Mouse (Mus musculus): ENCODE results near the gene Tal1.

Gene Tal1

DNA sequence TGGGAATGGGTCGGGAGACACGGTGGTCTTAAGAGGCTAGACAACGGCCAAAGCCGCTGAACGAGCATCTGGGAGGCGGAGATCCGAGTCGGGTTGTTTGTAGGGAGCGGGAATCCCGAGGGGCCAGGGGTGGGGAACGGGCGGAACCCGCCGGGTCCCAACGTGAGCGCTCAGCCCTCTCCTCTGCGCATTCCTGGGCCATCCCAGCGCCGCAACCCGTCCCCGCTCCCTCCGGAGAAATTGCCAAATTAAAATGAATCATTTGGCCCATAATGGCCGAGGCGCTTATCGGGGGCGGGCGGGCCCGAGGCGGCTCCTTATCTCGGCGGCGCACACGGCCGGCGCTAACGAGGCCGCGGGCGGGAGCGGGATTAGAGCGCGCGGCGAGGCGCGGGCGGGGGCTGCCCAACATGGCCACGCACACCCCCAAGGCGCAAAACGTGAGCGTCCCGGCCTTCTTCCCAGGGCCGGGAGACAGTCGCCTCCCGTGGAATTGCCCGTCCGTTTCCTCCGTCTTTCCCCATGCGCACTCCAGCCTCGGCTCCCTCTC lies at the start of gene Tal1:
Gene Tal1 (plus strand): TSS at position 56 of the 550 bp plus-strand sequence.
- DNase-seq: peak in 1 of 2 experiments; percentile 20

DNA sequence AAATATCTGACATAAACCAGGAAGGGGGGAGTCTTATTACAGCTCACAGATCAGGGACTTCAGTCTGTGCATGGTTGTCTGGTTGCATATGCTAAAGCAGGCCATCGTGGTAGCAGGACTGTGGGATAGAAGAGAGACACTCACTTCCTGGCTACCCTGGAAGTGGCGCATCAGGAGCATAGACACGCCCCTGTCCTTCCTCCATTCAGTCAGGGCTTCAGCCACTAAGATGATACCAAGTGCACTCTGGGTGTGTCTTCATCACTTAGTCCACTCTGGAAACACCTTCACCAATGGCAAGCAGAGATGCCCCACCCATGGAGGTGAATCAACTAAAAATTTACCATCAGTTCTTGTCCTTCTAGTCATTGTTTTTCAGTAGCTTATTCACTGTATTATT lies 42.0 kb upstream of the Tal1 start:
- no peak for DNase-seq

DNA sequence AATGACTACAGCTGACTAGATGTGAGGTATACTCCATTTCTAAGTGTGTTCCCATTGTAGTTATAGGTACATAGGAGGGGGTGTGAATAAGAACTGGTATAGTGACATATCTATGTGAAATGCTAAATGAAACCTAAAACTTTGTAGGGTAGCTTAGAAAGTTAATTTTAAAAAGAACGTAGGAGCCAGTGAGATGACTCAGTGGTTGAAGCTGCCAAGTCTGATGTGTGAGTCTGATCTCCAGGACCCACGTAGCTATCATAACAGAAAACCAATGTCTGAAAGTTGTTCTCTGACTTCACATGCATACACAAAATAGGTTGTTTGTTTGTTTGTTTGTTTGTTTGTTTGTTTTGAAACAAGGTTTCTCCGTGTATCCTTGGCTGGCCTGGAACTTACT lies 36.2 kb upstream of the Tal1 start:
- DNase-seq: no peak

DNA sequence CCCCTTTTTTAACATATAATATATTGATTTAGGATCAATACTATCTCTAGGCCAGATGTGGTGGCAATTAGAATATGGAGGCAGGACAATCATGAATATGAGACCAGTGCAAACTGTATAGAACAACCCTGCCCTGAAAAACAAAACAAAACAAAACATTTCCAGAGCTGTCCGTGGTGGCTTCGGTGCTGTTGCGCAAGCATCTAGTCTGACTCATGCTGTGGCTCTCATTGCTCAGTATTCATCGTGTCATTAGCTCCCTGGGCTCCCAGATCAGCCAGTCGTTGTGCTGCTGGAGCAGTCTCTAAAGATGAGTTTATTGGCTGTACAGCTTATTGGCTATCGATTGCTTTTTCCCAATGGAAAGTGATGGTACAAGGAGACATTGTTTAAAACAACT lies 21.2 kb upstream of the Tal1 start:
- DNase-seq: no peak

DNA sequence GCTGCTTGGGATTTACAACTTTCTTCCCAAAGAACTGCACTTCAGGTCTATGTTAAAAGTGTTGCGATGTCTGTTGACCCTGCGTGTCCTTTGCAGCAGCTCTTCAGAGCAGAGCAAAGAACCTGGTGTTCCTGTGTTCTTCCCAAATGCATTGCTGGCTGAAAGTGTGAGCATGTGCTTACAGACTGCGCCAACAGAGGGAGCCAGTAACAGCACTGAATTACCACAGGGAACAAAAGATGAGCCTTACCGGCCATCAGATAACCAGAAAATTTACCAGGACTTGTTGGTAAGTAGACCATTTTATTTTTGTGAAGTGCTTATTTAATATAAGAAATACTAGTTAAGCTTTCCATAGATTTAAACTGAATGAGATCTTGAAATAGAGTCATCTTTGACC lies 18.0 kb upstream of the Tal1 start:
- DNase-seq: peak; percentile 37 to 72

DNA sequence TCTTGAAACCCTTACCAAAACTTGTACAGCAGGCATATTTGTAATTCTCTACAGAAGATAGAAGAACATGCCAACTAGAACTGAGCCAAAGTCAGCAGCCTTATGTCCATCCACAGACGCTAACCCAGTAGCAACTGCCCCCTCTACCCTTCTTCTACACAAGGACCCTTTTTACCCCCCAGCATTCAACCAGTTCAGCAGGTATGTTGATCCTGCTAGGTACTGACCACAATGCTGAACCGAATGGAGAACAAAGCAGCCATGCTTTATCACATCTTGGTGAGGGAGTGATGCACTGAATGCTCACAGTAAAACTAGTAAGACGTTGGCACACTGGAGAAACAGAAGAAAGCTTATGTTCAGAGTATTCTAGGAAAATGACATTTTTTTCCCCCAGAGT lies 10.6 kb upstream of the Tal1 start:
- no peak for DNase-seq

DNA sequence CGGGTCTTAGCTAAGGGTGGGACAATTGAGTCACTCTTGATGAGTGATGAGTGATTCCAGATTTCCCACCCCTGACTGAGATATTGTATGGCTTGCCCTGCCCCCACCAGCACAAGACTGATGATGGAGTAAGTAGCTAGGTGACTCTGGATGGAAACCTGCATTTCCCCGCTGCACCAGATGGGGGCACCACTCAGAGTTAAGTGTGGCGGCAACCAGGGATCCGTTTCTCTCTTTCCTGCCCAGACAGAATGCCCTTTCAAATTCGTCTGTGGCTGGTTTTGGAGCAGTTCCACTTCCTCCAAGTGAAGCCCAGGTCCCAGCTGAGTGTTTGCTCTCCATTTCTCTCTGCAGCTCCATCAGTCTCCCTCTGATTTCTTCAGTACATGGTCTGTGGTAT lies 8.5 kb upstream of the Tal1 start:
- peak; percentile 59 to 82 for DNase-seq

DNA sequence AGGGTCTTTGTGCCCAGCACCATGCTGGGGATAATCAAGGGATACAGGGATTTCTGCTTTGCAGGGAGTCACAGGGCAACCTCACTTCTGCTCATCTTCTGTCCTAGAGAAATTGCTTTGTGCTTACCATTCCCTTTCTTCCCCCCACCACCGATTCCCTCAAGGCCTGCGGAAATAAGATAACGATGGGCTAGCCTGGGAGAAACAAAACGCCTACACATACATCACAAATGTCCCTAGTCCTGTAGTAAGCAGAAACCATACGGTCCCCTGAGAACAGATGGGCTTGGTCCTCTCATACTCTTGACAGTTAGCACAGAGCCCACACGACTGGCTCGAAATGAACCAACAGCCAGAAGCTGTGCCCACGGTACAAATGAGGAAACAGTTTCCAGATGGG lies 8.0 kb upstream of the Tal1 start:
- DNase-seq: no peak

DNA sequence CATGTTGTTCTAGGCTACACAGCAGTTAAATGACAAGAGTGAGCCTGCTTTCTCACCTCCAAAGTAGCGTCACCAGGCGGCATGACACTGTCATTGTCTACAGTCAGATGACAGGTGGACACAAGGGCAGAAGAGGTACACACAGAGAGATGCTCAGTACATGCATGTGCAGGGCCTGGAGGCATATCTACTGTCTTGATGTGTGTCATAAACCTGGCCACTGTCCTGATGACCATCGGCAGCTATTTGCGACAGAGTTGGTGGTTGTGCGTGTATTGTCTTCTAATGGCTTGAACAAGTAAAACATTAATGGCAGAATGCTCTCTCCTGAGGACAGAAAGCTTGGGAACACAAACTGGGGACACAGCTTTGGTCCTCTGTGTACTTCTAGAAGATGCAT lies 5.0 kb upstream of the Tal1 start:
- no peak for DNase-seq

DNA sequence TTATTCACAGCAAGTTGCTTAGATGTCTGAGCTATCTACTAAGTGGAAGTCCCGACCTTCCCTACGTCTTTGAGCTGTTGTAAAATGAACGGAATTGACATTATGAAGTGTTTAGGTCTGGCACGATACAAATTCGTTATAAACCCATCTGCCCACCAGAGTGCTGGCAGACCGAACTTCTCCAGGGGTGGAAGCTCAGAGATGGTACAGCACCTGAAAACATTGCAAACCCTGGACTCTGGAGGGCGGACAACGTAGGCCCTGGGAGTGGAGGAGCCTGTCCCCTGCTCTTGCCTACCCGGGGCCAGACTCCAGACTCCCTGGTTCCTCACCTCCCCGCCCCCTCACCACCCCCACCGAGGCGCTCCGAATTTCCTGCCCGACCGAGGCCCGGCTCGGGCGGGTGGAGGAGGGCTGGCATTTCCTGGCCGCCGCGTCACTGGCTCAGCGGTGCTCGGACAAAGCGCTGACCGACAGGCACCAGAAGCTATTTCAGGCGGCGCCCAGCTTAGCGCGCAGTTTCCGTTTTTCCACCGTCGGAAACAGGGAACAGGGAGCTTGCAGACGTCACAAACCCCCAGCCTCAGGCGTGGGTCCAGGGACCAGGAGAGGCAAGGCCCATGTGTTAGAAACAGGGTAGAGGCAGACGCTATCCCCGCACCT lies 3.8 kb upstream of the Tal1 start:
- DNase-seq: peak; percentile 71 to 72

DNA sequence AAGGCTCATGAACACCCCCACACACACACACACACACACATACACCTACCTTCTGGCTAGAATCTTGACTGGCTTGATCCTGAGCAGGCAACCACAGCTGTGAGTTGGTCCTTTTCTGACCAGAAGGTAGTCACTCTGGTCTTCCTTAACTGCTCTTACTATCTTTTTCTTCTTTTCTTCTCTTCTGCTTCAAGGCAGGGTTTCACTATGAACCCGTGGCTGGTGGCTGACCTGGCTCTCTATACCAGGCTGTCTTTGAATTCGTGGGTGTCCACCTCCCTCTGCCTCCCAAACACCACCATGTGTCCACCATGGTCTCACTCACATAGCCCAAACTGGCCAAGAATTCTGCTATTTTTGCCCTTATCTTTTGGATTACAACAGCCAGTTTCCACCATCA lies 1.2 kb upstream of the Tal1 start:
- DNase-seq: no peak

DNA sequence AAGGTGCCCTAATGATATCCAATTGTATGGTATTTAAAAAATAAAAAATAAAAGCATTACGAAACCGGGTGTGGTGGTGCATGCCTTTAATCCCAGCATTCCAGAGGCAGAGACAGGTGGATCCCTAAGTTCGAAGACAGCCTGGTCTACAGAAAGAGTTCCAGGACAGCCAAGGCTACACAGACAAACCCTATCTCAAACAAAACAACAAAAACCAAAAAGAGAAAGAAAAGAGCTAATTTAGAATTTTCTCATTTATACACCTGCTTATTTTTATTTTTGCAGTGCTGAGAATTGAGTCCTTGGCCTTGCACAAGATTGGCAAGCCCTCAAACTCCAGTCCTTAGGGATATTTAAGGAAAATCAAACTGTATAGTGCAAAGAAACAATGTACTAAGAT lies 535 bp upstream of the Tal1 start:
- no peak for DNase-seq

DNA sequence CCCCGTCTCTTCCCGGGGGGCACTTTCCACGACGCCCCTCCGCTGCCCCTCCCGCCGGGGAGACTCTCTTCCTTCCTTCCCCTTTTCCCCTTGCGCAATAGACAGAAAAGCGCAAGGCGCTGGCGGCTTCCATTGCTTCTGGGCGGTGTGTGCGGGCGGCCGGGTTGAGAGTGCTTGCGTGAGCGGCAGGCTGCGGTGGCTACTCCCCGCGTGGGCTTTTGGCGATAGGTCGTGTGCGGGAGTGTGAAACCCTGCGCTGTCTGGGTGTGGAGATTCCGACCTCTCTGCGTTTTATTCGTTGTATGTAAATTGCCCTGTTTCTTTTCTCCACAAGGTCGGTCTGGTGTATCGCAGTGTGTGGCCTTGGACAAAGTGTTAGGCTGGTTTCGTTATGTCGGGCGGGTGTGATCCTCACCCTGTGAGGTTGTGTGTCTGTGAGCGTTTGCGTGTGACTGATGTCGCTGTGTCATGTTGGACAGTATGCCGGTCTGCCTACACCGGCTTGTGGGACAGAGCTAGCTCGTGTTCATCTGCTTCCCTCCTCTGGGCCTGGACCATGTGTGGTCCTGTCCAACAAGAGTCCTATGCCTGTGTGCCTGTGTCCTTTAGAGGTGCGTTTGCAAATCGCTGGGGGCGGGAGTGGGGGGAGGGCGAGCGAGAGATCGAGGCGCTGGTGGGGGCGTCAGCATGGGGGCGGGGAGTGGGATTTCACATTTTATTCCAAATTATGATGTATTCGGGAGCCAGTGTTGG lies 871 bp downstream of the Tal1 start:
- DNase-seq: peak; percentile 48 to 56

DNA sequence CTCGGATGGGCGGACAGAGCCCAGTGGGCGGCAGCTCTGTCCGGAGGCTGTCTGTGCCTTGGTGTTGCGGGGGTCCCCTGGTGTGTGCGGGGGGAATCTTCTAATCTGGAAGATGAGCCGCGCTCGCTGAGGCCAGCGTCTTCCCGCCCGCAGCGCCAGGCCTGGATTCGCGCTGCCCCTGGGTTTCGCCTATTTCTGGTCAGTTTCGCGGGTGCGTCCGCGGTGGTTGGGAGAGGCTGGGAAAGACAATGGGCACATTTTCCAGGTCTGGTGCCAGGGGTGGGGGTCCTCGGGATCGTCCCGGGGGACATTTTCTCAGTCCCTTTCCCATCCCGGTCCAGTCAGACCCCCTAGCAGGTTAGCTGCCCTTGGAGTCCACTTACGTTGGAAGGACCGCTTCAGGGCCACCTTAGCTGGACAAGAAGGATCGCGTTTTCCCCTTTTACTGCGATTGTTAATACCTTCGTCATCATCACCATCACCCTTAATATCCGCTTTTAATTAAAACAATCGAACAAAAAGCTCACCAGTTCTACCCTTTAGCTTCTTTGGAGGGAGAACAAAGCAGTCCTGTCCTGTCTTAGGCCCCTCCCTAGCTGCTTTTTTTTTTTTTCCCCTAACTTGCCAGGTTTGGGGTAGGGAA lies 1.6 kb downstream of the Tal1 start:
- peak in 1 of 2 experiments; percentile 17 for DNase-seq

DNA sequence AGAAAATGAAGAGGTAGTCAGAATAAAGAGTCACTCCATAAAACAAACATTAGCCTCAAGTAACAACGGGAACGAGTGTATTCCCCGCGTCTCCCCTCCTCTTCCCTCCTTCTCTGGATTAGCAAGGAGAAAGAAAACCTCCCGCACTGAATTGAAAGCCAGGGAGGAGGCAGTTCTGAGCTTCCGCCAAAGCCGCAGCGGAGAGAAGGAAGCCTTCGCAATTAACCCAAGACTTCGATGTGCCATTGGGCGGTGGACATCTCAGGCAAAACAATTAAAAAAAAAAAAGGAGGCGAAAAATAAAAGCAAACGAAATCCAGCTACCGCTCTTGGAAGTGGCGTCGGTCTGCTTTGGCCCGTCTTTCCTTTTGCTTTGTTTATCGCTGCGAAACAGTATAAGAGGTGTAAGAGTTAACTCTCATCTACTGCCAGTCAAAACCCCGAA lies 2.1 kb downstream of the Tal1 start:
- peak in 1 of 2 experiments; percentile 28 for DNase-seq

DNA sequence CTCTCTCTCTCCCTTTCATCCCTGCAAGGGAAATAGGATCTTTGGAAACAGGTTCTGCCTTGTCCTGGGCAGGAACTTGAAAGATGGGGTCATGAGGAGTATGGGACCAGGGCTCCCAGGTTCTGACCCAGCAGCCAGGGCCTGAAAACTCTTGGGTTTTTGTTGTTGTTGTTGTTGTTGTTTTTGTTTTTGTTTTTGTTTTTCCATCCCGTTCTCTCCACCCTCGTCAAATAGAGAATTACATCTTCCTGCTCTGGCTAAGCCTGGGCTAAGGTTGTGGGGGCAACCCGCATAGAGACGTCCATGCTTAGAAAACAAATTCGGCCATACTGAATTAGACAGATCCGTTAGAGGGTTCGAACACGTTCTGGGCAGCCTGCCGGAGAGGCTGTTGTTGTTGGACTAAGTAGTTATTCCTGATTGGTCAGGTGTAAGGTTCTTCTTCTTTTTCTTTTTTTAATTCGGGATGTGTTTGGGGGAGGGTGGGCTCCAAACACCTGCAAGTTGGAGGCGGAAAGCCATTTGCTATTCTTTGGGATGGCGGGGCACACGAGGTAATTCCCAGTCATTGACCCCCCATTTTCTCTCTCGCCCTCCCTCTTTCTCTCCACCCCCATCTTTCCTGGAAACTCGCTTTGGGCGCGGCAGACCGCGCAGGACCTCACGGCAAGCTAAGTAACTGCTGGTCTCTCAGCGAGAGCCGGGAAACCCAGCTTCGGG lies 2.8 kb downstream of the Tal1 start:
- no peak for DNase-seq

DNA sequence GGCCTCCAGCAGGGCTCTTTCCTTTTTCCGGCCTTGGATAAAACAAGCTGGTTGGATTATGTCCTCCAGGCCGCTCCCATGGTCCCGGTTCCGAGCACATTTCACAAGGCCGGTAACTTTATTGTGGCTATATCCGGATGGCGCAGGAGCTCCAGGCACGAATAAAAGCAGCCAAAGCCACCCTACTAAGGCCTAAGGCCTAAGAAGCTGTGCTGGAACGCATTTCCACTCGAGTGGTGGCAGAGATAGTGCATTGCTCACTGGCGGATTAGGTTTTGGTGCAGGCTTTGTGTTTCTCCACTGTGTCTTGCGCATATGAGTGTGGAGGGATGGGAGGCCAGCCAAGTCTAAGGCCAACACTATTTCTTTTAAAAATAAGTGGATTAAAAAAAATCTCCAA lies 3.6 kb downstream of the Tal1 start:
- DNase-seq: peak in 1 of 2 experiments; percentile 23

DNA sequence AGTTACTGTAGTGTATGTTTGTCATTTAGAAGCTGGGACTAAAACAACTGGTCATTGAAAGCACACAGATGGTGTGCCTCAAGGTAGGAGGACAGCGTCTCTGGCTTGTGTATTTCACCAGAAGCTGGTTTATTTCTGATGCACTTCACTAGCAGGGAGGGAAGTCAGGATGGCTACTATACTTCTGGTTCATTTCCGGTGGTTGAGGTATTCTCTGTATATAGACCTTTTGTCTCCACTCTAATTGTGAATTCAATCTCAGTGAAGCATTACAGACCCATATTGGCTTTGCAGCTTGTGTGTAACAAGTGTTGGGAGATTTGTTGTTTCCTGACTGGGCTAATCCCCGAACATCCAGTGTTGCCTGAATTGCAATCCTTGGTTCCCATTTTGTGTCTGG lies 4.5 kb downstream of the Tal1 start:
- no peak for DNase-seq

DNA sequence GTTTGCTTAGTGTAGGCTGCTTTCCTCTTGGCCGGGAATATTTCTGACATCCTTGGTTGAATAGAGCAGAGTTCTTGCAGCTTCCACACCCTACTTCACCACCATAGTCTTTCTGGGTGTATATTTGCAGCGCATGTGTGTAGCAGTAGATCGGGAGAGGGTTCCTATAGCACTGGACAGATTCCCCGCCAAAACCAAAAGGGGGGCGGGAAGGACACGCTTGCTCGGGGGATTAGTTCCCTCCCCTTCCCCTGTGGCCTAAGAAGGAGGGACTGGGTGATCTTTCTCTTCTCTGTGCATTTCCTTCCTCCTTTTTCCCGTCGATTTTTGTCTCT lies 6.3 kb downstream of the Tal1 start:
- DNase-seq: no peak

DNA sequence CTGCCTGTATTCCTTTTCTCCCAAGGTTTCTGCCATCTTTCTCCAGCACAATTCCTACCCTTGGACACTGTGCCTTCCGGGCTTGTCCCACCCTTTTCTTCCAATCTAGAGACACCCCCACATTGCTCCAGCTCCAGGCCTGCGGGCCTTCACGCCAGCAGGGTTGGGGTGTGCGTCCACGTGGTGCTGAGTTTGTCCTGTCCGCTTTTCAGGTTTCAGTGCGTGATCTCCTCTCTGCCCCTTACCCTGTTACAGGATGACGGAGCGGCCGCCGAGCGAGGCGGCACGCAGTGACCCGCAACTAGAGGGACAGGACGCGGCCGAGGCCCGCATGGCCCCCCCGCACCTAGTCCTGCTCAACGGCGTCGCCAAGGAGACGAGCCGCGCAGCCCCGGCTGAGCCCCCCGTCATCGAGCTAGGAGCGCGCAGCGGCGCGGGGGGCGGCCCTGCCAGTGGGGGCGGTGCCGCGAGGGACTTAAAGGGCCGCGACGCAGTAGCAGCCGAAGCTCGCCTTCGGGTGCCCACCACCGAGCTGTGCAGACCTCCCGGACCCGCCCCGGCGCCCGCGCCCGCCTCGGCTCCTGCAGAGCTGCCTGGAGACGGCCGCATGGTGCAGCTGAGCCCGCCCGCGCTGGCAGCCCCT lies 6.8 kb downstream of the Tal1 start:
- DNase-seq: no peak

DNA sequence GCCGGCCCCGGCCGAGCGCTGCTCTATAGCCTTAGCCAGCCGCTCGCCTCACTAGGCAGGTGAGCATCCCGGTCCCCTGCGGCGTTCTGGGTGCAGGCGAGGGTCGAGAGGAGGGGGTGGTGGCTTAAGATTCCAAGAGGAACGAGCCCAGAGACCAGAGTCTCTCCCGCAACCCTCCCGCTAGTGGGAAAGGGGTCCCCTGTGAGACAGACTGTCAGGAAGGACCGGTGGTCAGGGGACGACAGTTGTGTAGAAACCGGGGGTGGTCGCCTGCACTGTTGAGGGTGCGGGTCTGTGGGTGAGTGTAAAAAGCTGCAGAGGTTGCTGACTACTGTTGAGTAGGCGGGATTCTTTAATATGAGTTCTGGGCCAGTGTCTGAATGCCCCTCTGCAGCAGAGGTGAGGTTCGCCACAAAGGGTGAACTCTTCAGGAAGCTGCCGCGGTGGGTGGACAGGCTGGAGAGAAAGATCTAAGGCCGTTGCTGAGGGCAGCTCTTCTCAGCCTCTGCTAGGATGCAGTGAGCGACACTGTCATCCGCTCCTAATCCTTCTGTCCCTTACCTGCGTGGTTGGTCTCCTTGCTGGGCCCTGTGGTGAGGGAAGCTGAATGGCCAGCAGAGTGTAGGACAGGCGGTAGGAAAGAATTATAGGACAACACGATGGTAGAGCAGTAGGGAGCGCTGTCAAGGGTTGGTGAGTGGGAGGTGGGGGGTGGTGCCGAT lies 7.5 kb downstream of the Tal1 start:
- DNase-seq: no peak

DNA sequence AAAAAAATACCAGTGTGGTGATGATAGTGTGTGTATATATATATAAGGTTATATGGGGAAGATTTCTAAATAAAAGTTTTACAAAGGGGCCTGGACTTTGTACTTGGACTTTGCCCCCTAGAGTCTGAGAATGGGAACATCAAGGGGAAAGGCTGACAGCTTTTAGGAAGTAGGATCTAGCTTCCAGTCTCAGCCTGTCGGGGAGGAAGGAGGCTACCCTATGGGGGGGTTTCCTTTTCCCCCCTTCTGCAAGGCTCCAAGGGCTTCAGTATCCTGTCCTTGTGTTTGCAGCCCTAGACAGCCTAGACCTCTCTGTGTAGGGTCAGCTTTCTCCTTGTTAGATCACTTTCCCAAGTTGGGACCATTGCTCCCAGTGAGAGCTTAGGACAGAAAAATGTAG lies 15.4 kb downstream of the Tal1 start:
- no peak for DNase-seq

Measured in kidney, adult 8-10 months (tissue).